Mouse (Mus musculus): Measurements from ENCODE around the gene Ap5m1. TPM values are rescaled to one million over a fixed set of nuclear protein-coding genes. Genes with fewer than 3 reads are reported as not detected.
"Not testable (repeated sequence)": the region's sequence is repeated elsewhere in the genome, so short reads cannot be mapped to it uniquely, and the experiment has no call there.

Gene Ap5m1
- total and polyA plus RNA-seq, 3 experiments, result 8.1 to 9.1 (median 8.7) TPM

DNA sequence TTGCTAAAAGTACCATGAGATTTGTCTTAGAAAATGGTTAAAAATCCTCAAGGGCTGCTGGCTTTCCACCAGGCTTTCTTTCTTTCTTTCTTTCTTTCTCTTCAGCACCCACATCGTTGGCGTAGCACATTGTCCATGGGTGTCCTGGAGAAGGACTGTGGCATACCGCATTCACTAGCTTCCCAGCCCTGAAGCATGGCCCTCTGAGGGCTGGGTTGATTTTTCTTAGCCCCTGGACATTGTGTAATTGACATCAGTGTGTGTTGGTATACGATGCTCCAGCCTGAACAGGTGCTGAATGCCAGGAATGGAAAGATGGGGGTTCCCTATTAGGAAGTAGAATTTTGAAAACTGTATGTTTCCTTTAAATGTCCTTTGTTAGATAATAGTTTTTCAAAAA lies 25.4 kb downstream of the Ap5m1 start:
- no peaks in the 10 kb centered on the region for H3K4me1 ChIP-seq (ENCODE audit: control insufficient read depth, insufficient read depth, low read length)
- DNase-seq, result no peak
- H3K36me3 ChIP-seq (ENCODE audit: control insufficient read depth, insufficient read depth, low read length), result no peaks in the 10 kb centered on the region
- no peaks in the 10 kb centered on the region for H3K79me2 ChIP-seq (replicated peaks; ENCODE audit: control insufficient read depth, insufficient read depth, low read length)
- intact Hi-C loops (cut with DNase I), result no loop called here
- H3K27ac ChIP-seq, result no peak overlapping the region
- TF ChIP-seq POLR2A (IDR thresholded peaks at IDR 0.05; ENCODE audit: insufficient read depth, low read depth, low read length) (no peak), EP300 (IDR thresholded peaks at IDR 0.05; ENCODE audit: insufficient read depth, low read depth, low read length) (no peak), CTCF (IDR thresholded peaks at IDR 0.05) (no peak)
- no peak overlapping the region for H3K9ac ChIP-seq (ENCODE audit: low read depth, low read length)
- 95% methylated on average over 4 of the region's 4 CpGs for WGBS
- no peak overlapping the region for H3K4me3 ChIP-seq
- no peaks in the 10 kb centered on the region for H3K27me3 ChIP-seq (ENCODE audit: control insufficient read depth, insufficient read depth, low read length)

DNA sequence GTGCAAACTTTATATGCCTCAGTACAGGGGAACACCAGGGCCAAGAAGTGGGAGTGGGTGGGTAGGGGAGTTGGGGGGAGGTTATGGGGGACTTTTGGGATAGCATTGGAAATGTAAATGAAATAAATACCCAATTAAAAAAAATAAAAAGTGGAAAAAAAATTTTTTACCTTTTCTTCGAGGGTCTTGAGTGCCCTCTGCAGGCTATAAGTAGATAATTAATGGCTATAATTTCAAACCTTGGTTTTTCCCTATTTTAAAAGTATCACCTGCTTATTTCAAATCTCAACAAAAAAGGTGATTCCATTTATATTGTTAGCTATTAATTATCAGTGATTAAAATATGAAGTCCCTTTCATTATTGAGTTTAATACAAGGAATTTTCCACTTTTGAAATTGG lies 25.9 kb downstream of the Ap5m1 start:
- H3K4me1 ChIP-seq (ENCODE audit: control insufficient read depth, insufficient read depth, low read length); H3K4me3 ChIP-seq; H3K27ac ChIP-seq; DNase-seq; H3K9ac ChIP-seq (ENCODE audit: low read depth, low read length); intact Hi-C loops (cut with DNase I); H3K36me3 ChIP-seq (ENCODE audit: control insufficient read depth, insufficient read depth, low read length); H3K79me2 ChIP-seq (replicated peaks; ENCODE audit: control insufficient read depth, insufficient read depth, low read length); H3K27me3 ChIP-seq (ENCODE audit: control insufficient read depth, insufficient read depth, low read length): not testable (repeated sequence)
- 35% methylated on average over 1 of the region's 1 CpGs for WGBS
- peak; percentile 56 for TF ChIP-seq CTCF (IDR thresholded peaks at IDR 0.05)

DNA sequence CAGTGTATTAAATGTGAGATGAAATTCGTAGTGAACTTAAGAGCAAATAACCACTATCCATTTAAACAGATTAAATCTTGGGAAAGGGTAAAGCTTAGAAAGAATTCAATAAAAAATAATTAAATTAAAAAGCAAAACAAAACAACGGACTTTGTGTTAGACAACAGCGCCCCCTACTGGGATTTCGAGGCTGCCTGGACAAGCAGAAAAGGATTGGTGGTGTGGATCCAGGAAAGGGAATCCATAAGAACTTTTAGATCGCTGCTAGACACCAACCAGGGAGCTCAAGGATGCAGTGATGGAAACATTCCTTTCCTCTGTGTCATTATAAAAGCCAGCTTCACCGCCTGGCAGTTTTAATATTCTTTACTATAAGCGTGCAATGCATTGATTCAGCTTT lies 52.5 kb downstream of the Ap5m1 start:
- H3K27ac ChIP-seq, result no peak overlapping the region
- H3K4me1 ChIP-seq (ENCODE audit: control insufficient read depth, insufficient read depth, low read length), result no peaks in the 10 kb centered on the region
- no peak overlapping the region for H3K4me3 ChIP-seq
- no peak for TF ChIP-seq EP300 (IDR thresholded peaks at IDR 0.05; ENCODE audit: insufficient read depth, low read depth, low read length)
- TF ChIP-seq CTCF (IDR thresholded peaks at IDR 0.05), result peak; percentile 95
- TF ChIP-seq POLR2A (IDR thresholded peaks at IDR 0.05; ENCODE audit: insufficient read depth, low read depth, low read length), result no peak
- 7% methylated on average over 7 of the region's 7 CpGs for WGBS
- intact Hi-C loops (cut with DNase I), result loop anchor here (1.0 kb wide), 1 partner anchor 594 kb away; no protein-coding TSS in a partner anchor
- H3K9ac ChIP-seq (ENCODE audit: low read depth, low read length), result no peak overlapping the region
- no peaks in the 10 kb centered on the region for H3K36me3 ChIP-seq (ENCODE audit: control insufficient read depth, insufficient read depth, low read length)
- no peaks in the 10 kb centered on the region for H3K27me3 ChIP-seq (ENCODE audit: control insufficient read depth, insufficient read depth, low read length)
- DNase-seq, result peak; percentile 27 to 68
- no peaks in the 10 kb centered on the region for H3K79me2 ChIP-seq (replicated peaks; ENCODE audit: control insufficient read depth, insufficient read depth, low read length)

DNA sequence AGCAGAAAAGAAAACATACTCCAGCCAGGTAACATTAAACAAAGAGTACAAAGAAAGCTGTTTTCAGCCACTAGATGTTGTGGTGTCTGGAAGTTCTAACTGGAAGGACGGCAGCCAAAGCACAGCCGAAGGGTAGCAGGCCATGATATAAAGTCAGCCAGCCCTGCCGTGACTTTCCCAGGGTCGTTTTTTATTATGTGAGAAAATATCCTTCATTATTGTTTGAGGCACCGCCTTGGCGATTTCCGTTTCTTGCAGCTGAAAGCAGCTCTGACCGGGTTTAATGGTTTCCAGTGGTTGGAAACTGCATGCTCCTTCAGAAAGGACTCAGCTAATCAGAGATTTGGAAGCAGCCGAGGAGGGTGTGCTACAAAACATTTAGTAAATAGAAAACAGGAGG lies 55.8 kb downstream of the Ap5m1 start:
- no peak overlapping the region for H3K27ac ChIP-seq
- DNase-seq, result no peak
- H3K79me2 ChIP-seq (replicated peaks; ENCODE audit: control insufficient read depth, insufficient read depth, low read length), result no peaks in the 10 kb centered on the region
- no peaks in the 10 kb centered on the region for H3K27me3 ChIP-seq (ENCODE audit: control insufficient read depth, insufficient read depth, low read length)
- intact Hi-C loops (cut with DNase I), result no loop called here
- no peaks in the 10 kb centered on the region for H3K36me3 ChIP-seq (ENCODE audit: control insufficient read depth, insufficient read depth, low read length)
- no peaks in the 10 kb centered on the region for H3K4me1 ChIP-seq (ENCODE audit: control insufficient read depth, insufficient read depth, low read length)
- 85% methylated on average over 9 of the region's 9 CpGs for WGBS
- TF ChIP-seq CTCF (IDR thresholded peaks at IDR 0.05) (no peak), EP300 (IDR thresholded peaks at IDR 0.05; ENCODE audit: insufficient read depth, low read depth, low read length) (no peak), POLR2A (IDR thresholded peaks at IDR 0.05; ENCODE audit: insufficient read depth, low read depth, low read length) (no peak)
- H3K9ac ChIP-seq (ENCODE audit: low read depth, low read length), result no peak overlapping the region
- no peak overlapping the region for H3K4me3 ChIP-seq

DNA sequence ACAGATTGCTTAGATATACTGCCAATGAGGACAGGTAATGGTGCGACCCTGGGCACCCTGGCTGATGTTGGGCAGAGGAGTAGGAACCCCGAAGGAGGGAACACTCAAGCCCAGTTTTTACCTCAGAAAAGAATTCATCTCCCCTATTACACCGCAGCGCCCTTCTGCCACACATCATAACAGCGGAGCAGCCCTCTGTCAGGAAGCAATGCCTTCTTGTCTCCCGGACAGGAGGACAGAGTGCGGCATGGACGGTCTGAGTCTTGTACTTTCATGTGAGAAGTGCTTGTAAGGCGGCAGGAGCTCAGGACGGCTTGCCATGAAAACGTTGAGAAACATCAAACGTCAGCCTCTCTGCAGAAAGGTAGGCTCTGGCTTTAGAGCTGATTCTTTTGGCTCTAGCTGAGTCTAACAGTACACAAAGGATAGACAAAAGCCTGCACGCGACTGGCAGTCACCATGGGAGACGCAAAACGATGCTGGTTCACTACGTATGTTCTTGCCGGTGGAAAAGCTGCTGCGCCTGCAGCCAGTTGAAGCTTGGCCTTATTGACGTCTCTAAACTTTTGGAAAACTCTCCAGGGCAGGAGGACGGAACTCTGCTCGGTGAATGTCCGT lies 61.4 kb downstream of the Ap5m1 start:
- no peak overlapping the region for H3K27ac ChIP-seq
- 80% methylated on average over 23 of the region's 23 CpGs for WGBS

DNA sequence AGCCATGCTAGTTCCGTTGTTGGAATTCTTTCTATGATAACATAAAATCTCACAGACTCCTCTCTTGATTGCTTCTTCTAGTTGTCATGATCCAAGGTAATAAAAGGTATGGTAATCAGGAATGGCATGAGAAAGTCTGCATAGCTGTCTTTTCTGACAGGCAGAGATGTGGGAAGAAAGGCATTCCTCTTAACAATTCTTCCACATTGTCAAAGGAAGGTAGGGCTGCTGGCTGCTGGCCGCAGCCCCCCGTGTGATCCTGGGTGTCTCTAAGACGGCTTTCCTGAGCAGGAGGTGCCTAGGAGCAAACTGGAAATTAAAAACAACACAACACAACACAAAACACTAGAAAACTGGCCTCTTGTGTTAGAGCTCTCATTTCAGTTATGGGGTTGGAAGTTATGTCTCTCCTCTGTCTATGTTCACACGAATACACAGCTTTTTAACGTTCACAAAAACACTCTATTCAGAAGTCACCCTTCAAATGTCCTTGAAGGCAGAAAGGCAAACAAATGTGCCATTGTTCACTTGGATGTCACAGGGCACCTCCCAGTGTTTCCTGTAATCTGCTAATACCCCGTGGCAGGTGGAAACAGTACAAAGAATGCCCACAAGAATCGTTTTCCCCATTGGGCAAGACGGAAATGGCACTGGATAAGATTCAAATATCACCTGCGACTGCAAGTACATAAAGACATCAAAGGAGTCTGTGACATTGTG lies 62.8 kb downstream of the Ap5m1 start:
- Histone ChIP-seq H3K9ac (ENCODE audit: low read depth, low read length) (no peak overlapping the region), H3K4me1 (ENCODE audit: control insufficient read depth, insufficient read depth, low read length) (no peaks in the 10 kb centered on the region), H3K27me3 (ENCODE audit: control insufficient read depth, insufficient read depth, low read length) (no peaks in the 10 kb centered on the region), H3K27ac (no peak overlapping the region), H3K4me3 (no peak overlapping the region), H3K36me3 (ENCODE audit: control insufficient read depth, insufficient read depth, low read length) (no peaks in the 10 kb centered on the region), H3K79me2 (replicated peaks; ENCODE audit: control insufficient read depth, insufficient read depth, low read length) (no peaks in the 10 kb centered on the region)
- intact Hi-C loops (cut with DNase I), result no loop called here
- WGBS, result 52% methylated on average over 10 of the region's 10 CpGs
- DNase-seq, result no peak
- TF ChIP-seq POLR2A (IDR thresholded peaks at IDR 0.05; ENCODE audit: insufficient read depth, low read depth, low read length) (no peak), CTCF (IDR thresholded peaks at IDR 0.05) (no peak), EP300 (IDR thresholded peaks at IDR 0.05; ENCODE audit: insufficient read depth, low read depth, low read length) (no peak)

More for the DNA sequence above, 61.4 kb downstream of the Ap5m1 start:
- Histone ChIP-seq H3K4me1 (ENCODE audit: control insufficient read depth, insufficient read depth, low read length) (no peaks in the 10 kb centered on the region), H3K79me2 (replicated peaks; ENCODE audit: control insufficient read depth, insufficient read depth, low read length) (no peaks in the 10 kb centered on the region), H3K27me3 (ENCODE audit: control insufficient read depth, insufficient read depth, low read length) (no peaks in the 10 kb centered on the region), H3K4me3 (no peak overlapping the region), H3K9ac (ENCODE audit: low read depth, low read length) (no peak overlapping the region), H3K36me3 (ENCODE audit: control insufficient read depth, insufficient read depth, low read length) (no peaks in the 10 kb centered on the region)
- DNase-seq, result no peak
- intact Hi-C loops (cut with DNase I), result no loop called here
- TF ChIP-seq EP300 (IDR thresholded peaks at IDR 0.05; ENCODE audit: insufficient read depth, low read depth, low read length), result no peak
- TF ChIP-seq CTCF (IDR thresholded peaks at IDR 0.05), result no peak
- no peak for TF ChIP-seq POLR2A (IDR thresholded peaks at IDR 0.05; ENCODE audit: insufficient read depth, low read depth, low read length)
